Mouse (Mus musculus): Measurements from ENCODE around the gene Mapk8ip2. TPM values are rescaled to one million over a fixed set of nuclear protein-coding genes. Genes with fewer than 3 reads are reported as not detected.

The Mapk8ip2 gene
- polyA plus RNA-seq, 1 experiment from 2014 or later: 27.4 TPM

DNA sequence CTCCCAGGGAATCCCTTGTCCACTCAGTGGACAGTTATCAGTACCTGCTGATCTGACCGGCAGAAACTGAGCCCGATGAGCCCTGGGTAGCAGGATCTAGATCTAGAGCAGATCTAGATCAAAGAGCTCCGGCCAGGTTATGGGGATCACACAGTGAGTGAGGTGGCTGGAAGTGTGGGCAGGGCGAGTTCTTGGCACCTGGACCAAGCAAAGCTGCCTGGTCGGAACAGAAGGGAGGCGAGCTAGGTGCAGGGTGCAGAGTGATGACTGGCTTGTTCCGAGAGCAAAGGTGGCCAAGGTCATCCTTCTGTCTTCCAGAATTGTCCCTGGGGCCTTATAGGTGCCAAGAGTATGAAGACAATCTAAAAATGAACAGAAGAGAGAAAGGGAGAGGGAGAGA lies 6.1 kb downstream of the Mapk8ip2 start:
- 89% methylated on average over 7 of the region's 7 CpGs for WGBS
- H3K36me3 ChIP-seq (ENCODE audit: control insufficient read depth, insufficient read depth, low read length): peaks cover 11% of the 10 kb centered on the region; the same call in 1 of the 2 replicates
- ATAC-seq (replicated peaks; ENCODE audit: low FRiP score): no peak

DNA sequence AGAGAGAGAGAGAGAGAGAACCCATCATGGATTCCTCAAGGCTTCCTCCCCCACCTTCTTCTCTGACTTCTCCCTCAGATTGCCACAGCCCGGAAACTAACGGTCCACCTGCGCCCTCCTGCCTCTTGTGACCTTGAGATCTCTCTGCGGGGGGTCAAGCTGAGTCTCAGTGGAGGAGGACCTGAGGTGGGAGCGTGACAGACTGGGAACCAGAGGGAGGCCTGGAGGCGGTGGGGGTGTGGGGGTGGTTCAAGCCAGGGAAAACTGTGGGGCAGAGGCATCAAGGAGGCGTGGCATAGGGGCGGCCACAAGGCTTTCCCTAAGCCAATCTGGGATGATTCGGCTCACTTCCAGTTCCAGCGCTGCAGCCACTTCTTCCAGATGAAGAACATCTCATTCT lies 6.6 kb downstream of the Mapk8ip2 start:
- WGBS: 80% methylated on average over 10 of the region's 10 CpGs
- H3K9me3 ChIP-seq (ENCODE audit: control insufficient read depth, low read length): no peaks in the 10 kb centered on the region
- H3K4me1 ChIP-seq (replicated peaks; ENCODE audit: control insufficient read depth, insufficient read depth, low read length): no peaks in the 10 kb centered on the region; the same call in 1 of the 2 replicates
- no peaks in the 10 kb centered on the region for H3K27me3 ChIP-seq (ENCODE audit: control insufficient read depth, insufficient read depth, low read length)
- H3K4me3 ChIP-seq (ENCODE audit: low read depth, low read length): no peak overlapping the region
- peaks cover 11% of the 10 kb centered on the region; the same call in 1 of the 2 replicates for H3K36me3 ChIP-seq (ENCODE audit: control insufficient read depth, insufficient read depth, low read length)
- DNase-seq (ENCODE audit: low spot score) (no peak), ATAC-seq (replicated peaks; ENCODE audit: low FRiP score) (no peak)
- no peak overlapping the region for H3K9ac ChIP-seq (ENCODE audit: low read length)
- H3K27ac ChIP-seq (ENCODE audit: low read depth, low read length): no peak overlapping the region
- no peak overlapping the region for H3K4me2 ChIP-seq (ENCODE audit: low read depth, low read length, severe bottlenecking)

More for the DNA sequence above, 6.1 kb downstream of the Mapk8ip2 start:
- Histone ChIP-seq H3K4me1 (replicated peaks; ENCODE audit: control insufficient read depth, insufficient read depth, low read length) (peaks cover 4% of the 10 kb centered on the region), H3K27ac (ENCODE audit: low read depth, low read length) (no peak overlapping the region), H3K9me3 (ENCODE audit: control insufficient read depth, low read length) (no peaks in the 10 kb centered on the region), H3K9ac (ENCODE audit: low read length) (no peak overlapping the region), H3K27me3 (ENCODE audit: control insufficient read depth, insufficient read depth, low read length) (no peaks in the 10 kb centered on the region), H3K4me2 (ENCODE audit: low read depth, low read length, severe bottlenecking) (no peak overlapping the region), H3K4me3 (ENCODE audit: low read depth, low read length) (no peak overlapping the region)
- no peak for DNase-seq (ENCODE audit: low spot score)

GRCm38 (mm10) chr15:89461321-89461720 lies 7.6 kb downstream of the Mapk8ip2 start:
- no peak for ATAC-seq (replicated peaks; ENCODE audit: low FRiP score)
- H3K4me1 ChIP-seq (replicated peaks; ENCODE audit: control insufficient read depth, insufficient read depth, low read length): no peaks in the 10 kb centered on the region

DNA sequence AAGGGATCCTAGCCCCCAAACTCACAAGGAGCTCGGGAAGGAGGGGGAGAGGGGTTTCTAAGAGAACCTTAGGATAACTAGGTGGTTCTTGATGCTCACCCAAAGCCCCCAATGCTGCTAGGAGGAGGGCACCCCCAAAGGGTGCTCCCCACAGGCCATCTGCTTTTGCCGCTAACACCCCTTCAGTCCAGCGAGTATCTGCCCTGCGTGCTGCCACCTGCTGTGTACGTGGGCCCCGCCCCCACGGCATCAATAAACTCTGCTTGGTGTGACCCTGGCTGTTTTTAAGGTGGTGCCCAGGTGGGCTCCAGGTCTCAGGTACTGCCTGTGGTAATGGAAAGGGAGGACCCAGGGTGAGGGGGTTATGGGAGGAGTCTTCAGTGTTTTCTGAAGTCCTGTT lies 8.5 kb downstream of the Mapk8ip2 start:
- no peak overlapping the region for H3K4me2 ChIP-seq (ENCODE audit: low read depth, low read length, severe bottlenecking)
- H3K4me1 ChIP-seq (replicated peaks; ENCODE audit: control insufficient read depth, insufficient read depth, low read length): no peaks in the 10 kb centered on the region
- no peak for ATAC-seq (replicated peaks; ENCODE audit: low FRiP score)
- WGBS: 78% methylated on average over 7 of the region's 7 CpGs
- no peaks in the 10 kb centered on the region for H3K27me3 ChIP-seq (ENCODE audit: control insufficient read depth, insufficient read depth, low read length)
- no peak overlapping the region for H3K9ac ChIP-seq (ENCODE audit: low read length)
- H3K27ac ChIP-seq (ENCODE audit: low read depth, low read length): no peak overlapping the region
- H3K36me3 ChIP-seq (ENCODE audit: control insufficient read depth, insufficient read depth, low read length): peaks cover 7% of the 10 kb centered on the region; the same call in 1 of the 2 replicates
- no peak overlapping the region for H3K4me3 ChIP-seq (ENCODE audit: low read depth, low read length)
- no peak for DNase-seq (ENCODE audit: low spot score)
- H3K9me3 ChIP-seq (ENCODE audit: control insufficient read depth, low read length): no peaks in the 10 kb centered on the region

More at GRCm38 (mm10) chr15:89461321-89461720, 7.6 kb downstream of the Mapk8ip2 start:
- H3K27ac ChIP-seq (ENCODE audit: low read depth, low read length): no peak overlapping the region
- H3K4me3 ChIP-seq (ENCODE audit: low read depth, low read length): no peak overlapping the region
- H3K27me3 ChIP-seq (ENCODE audit: control insufficient read depth, insufficient read depth, low read length): no peaks in the 10 kb centered on the region
- DNase-seq (ENCODE audit: low spot score): no peak
- H3K9ac ChIP-seq (ENCODE audit: low read length): no peak overlapping the region
- H3K36me3 ChIP-seq (ENCODE audit: control insufficient read depth, insufficient read depth, low read length): peaks cover 11% of the 10 kb centered on the region; the same call in 1 of the 2 replicates
- H3K4me2 ChIP-seq (ENCODE audit: low read depth, low read length, severe bottlenecking): no peak overlapping the region
- H3K9me3 ChIP-seq (ENCODE audit: control insufficient read depth, low read length): no peaks in the 10 kb centered on the region
- 86% methylated on average over 15 of the region's 15 CpGs for WGBS

DNA sequence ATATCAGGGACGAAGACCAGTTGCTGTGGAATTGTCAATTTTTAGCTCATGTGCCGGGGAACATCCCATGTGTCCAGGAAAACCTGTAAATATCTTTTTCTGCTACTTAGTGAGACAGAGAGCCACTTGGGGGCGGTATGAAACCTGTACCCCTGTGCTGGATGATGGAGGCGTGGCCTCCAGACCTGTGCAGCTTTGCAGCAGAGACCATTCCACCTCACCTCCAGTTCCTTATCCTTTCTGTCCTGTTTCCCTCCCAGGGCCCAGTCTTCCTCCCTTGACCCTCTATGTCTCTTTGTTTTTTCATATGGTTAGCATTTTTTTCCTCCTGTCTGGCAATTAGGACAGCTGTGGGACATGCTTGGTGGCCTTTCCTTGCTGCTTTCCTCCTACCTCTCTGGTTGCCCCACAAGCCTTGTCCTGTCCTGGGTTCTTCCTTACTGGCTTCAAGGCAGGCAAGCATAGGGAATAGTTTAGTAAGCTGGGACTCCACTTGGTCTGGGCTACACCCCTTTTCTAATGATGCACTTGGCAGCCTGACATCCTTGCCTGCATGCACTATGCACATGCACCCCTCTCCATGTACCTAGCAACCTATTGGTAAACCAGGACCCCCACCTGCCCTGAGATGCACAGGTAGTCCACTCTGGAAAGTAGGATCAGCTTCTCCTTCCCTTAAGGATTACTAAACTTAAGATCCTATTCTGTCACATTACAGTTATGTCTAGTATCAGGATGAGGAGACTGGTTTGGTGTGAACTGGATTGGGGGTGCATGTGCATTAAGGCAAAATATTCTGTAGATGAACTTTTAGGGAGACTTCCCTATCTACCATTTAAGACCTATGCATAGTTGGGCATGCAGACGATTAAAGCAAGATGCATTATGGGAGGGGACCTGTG lies 9.9 kb downstream of the Mapk8ip2 start:
- Histone ChIP-seq H3K27me3 (ENCODE audit: control insufficient read depth, insufficient read depth, low read length) (no peaks in the 10 kb centered on the region), H3K4me3 (ENCODE audit: low read depth, low read length) (no peak overlapping the region), H3K27ac (ENCODE audit: low read depth, low read length) (no peak overlapping the region), H3K4me2 (ENCODE audit: low read depth, low read length, severe bottlenecking) (no peak overlapping the region), H3K9ac (ENCODE audit: low read length) (no peak overlapping the region), H3K9me3 (ENCODE audit: control insufficient read depth, low read length) (no peaks in the 10 kb centered on the region), H3K4me1 (replicated peaks; ENCODE audit: control insufficient read depth, insufficient read depth, low read length) (no peaks in the 10 kb centered on the region), H3K36me3 (ENCODE audit: control insufficient read depth, insufficient read depth, low read length) (peaks cover 2% of the 10 kb centered on the region; the same call in 1 of the 2 replicates)
- ATAC-seq (replicated peaks; ENCODE audit: low FRiP score): no peak
- DNase-seq (ENCODE audit: low spot score): no peak
- WGBS: 68% methylated on average over 5 of the region's 5 CpGs

DNA sequence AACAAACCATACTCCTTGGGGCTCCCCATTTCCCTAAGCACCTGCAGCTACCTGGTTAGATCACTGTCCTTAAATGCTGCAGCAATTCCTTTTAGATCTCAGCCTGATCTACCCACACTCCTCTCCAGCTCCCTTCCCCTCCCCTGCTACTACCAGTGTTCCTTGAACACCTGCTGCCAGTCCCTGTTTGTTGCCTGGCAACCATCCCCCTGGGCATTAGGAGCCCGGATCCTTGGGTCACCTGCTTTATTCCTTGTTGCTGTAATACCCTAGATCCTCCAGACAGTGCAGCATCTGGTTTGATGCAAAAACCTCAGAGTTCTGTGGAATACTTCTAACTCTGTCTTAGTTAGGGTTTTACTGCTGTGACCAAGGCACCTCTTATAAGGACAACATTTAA lies 11.3 kb downstream of the Mapk8ip2 start:
- WGBS: 6% methylated on average over 1 of the region's 1 CpGs
- Histone ChIP-seq H3K4me2 (ENCODE audit: low read depth, low read length, severe bottlenecking) (no peak overlapping the region), H3K9ac (ENCODE audit: low read length) (no peak overlapping the region), H3K27me3 (ENCODE audit: control insufficient read depth, insufficient read depth, low read length) (no peaks in the 10 kb centered on the region), H3K4me1 (replicated peaks; ENCODE audit: control insufficient read depth, insufficient read depth, low read length) (no peaks in the 10 kb centered on the region), H3K27ac (ENCODE audit: low read depth, low read length) (no peak overlapping the region), H3K36me3 (ENCODE audit: control insufficient read depth, insufficient read depth, low read length) (peaks cover 2% of the 10 kb centered on the region; the same call in 1 of the 2 replicates), H3K9me3 (ENCODE audit: control insufficient read depth, low read length) (no peaks in the 10 kb centered on the region), H3K4me3 (ENCODE audit: low read depth, low read length) (no peak overlapping the region)
- DNase-seq (ENCODE audit: low spot score): peak; percentile 51
- 0 out of 2 replicates have a peak, but pooled peaks have one; percentile 13 for ATAC-seq (replicated peaks; ENCODE audit: low FRiP score)

GRCm38 (mm10) chr15:89468577-89468976 lies 14.9 kb downstream of the Mapk8ip2 start:
- no peaks in the 10 kb centered on the region for H3K36me3 ChIP-seq (ENCODE audit: control insufficient read depth, insufficient read depth, low read length)
- 43% methylated on average over 2 of the region's 2 CpGs for WGBS
- H3K27me3 ChIP-seq (ENCODE audit: control insufficient read depth, insufficient read depth, low read length): no peaks in the 10 kb centered on the region
- no peak overlapping the region for H3K9ac ChIP-seq (ENCODE audit: low read length)
- 0 out of 2 replicates have a peak, but pooled peaks have one; percentile 27 for ATAC-seq (replicated peaks; ENCODE audit: low FRiP score)
- peak; percentile 43 for DNase-seq (ENCODE audit: low spot score)
- no peak overlapping the region for H3K4me3 ChIP-seq (ENCODE audit: low read depth, low read length)
- no peaks in the 10 kb centered on the region for H3K4me1 ChIP-seq (replicated peaks; ENCODE audit: control insufficient read depth, insufficient read depth, low read length)
- H3K4me2 ChIP-seq (ENCODE audit: low read depth, low read length, severe bottlenecking): no peak overlapping the region
- no peak overlapping the region for H3K27ac ChIP-seq (ENCODE audit: low read depth, low read length)
- H3K9me3 ChIP-seq (ENCODE audit: control insufficient read depth, low read length): no peaks in the 10 kb centered on the region

GRCm38 (mm10) chr15:89471476-89471875 lies 17.8 kb downstream of the Mapk8ip2 start:
- Histone ChIP-seq H3K4me2 (ENCODE audit: low read depth, low read length, severe bottlenecking) (no peak overlapping the region), H3K36me3 (ENCODE audit: control insufficient read depth, insufficient read depth, low read length) (no peaks in the 10 kb centered on the region), H3K27ac (ENCODE audit: low read depth, low read length) (no peak overlapping the region), H3K4me1 (replicated peaks; ENCODE audit: control insufficient read depth, insufficient read depth, low read length) (peaks cover 3% of the 10 kb centered on the region; the same call in 1 of the 2 replicates), H3K9ac (ENCODE audit: low read length) (no peak overlapping the region), H3K27me3 (ENCODE audit: control insufficient read depth, insufficient read depth, low read length) (no peaks in the 10 kb centered on the region), H3K9me3 (ENCODE audit: control insufficient read depth, low read length) (no peaks in the 10 kb centered on the region), H3K4me3 (ENCODE audit: low read depth, low read length) (no peak overlapping the region)
- DNase-seq (ENCODE audit: low spot score) (peak; percentile 33), ATAC-seq (replicated peaks; ENCODE audit: low FRiP score) (no peak)
- WGBS: 91% methylated on average over 4 of the region's 4 CpGs
